Mouse (Mus musculus) frontal cortex, postnatal 25 days (tissue): ENCODE measurements around the gene Sapcd2.
"Not testable (repeated sequence)": the region's sequence is repeated elsewhere in the genome, so short reads cannot be mapped to it uniquely, and the experiment has no call there.

Experiments used
- DNase-seq, 2 experiments: peaks; one replicate each; pipeline ENCODE4 v3.0.0; 2022; ENCODE audit warnings: low spot score in 2 of 2

The Sapcd2 gene

DNA sequence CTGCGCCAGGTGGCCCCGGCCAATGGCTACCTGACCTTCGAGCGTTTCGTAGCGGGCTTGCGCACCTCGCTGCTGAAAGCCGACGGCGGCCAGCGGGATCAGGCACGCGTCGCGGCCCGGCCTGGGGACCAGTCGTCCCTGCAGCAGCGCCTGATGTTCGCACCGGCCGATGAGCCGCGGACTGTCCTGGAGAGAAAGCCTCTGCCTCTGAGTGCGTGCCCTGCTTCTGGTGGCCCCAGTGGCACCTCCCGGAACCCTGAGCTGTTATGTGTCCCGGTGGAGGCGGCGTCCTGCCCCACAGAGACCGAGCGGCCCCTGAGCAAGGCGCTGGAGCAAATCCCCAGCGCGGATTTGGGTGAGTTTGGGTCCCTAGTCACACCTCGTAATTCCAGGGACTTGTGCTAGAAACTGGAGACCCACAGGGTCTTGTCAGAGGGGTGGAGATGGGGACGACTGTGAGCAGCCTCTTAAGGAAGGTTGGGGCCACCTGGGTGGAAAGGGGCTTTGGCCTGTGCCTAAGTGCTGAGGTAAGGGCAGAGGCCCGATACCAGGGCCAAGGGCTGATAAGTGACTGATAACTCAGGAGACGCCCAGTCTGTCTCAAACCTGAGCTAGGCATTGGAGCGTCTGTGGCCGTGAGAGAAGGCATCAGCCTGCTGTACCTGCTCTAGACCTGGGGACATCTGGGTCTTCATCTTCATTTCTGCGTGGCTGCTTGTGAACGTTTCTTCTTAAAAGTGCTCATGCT lies 697 bp downstream of the Sapcd2 start:
- DNase-seq = no peak

DNA sequence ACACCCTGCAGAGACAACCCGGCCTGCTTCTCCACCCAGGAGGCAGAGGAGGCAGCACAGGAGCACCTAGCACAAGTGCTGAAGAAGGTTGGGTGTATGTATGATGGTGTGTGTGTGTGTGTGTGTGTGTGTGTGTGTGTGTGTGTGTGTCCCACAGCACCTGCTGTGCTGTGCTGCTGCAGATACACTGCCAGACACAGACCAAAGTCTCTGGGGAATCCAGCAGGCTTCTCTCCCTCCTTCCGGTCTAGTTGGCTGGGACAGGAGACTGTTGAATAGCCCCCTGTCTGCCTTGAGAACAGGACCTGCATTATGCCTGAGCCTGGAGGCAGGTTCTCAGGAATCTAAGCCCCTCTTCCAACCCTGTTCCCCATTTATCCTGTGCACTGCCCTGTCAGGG lies 1.3 kb downstream of the Sapcd2 start:
- no peak for DNase-seq

GRCm38 (mm10) chr2:25376589-25376988 lies 4.5 kb downstream of the Sapcd2 start:
- peak in 1 of 2 experiments; percentile 46 for DNase-seq

GRCm38 (mm10) chr2:25384492-25384891 lies 12.4 kb downstream of the Sapcd2 start:
- DNase-seq = no peak

- no peak for DNase-seq
Observed at GRCm38 (mm10) chr2:25391266-25391665, 19.1 kb downstream of the Sapcd2 start.

- DNase-seq = no peak
Observed at GRCm38 (mm10) chr2:25394281-25395221, 22.4 kb downstream of the Sapcd2 start.

- no peak for DNase-seq
Observed at GRCm38 (mm10) chr2:25395721-25396596, 23.8 kb downstream of the Sapcd2 start, which contains the start of gene Entpd2. Gene Entpd2, plus strand, starts transcription at chr2:25395874.

DNA sequence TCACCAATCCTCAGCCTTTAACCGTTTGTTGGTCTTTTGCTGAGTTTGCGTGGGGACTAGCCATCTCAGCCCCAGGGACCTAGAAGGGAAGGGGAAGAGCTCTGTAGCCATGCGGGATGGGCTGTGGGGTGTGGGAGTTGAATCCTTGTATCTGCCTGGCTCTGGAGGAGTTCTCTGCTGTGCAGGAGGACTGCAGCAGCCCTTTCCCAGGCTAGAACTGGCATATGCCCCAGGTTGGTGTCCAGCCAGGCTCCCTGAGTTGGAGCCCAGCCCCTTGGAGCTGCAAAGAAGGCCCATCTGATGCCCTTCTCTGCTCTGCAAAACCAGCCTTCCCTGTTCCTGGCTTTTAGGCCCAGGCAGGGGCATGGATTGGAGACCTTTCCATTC lies 24.5 kb downstream of the Sapcd2 start:
- no peak for DNase-seq

GRCm38 (mm10) chr2:25397010-25397409 lies 24.9 kb downstream of the Sapcd2 start:
- DNase-seq = no peak

DNA sequence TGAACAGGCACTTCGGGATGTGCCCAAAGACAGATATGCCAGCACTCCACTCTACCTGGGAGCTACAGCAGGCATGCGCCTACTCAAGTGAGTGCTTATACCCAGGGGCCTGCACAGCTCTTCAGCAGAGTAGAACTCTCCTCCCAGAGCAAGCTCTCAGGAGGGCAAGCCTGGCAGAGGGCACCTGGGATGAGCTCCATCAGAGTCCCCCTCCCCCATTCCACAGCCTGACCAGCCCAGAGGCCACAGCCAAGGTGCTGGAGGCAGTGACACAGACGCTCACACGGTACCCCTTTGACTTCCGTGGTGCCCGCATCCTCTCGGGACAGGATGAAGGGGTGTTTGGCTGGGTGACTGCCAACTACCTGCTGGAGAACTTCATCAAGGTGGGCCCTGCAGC lies 25.9 kb downstream of the Sapcd2 start:
- no peak for DNase-seq

DNA sequence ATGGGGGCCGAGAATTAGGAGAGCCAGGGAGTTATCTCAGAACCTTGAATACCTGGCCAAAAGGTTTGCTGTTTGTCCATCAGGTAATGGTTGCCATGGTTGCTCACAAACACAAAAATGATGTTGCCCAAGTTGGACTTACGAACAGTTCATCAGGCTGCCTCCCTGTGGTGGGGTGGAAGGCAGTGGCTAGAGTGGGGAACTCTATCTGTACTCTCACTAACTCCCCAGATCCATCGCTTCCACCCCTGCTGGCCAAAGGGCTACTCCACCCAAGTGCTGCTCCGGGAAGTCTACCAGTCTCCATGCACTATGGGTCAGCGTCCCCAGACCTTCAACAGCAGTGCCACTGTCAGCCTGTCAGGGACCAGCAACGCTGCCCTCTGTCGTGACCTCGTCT lies 26.9 kb downstream of the Sapcd2 start, which contains the start of gene Npdc1:
Gene Npdc1, plus strand, starts transcription at position 301 of the 400 bp plus-strand sequence.
- DNase-seq = no peak

DNA sequence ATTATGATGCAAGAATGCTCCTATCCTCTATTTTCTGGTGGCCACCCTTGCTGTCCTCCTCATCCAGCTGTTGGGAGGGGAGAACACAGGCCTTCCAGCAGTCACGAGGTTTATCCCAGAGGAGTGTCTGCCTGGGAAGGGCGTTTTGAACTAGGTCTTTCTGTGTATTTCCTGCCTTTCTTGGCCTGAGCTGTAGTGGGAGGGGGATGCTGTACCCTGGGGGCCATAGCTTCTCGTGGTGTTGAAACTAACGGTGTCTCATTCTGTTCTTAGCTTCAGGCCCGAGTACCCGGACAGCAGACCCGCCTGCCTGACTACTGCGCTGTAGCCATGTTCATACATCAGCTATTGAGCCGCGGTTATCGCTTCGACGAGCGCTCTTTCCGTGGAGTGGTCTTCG lies 28.2 kb downstream of the Sapcd2 start:
- no peak for DNase-seq

- no peak for DNase-seq
Observed at GRCm38 (mm10) chr2:25400764-25401163, 28.6 kb downstream of the Sapcd2 start.

DNA sequence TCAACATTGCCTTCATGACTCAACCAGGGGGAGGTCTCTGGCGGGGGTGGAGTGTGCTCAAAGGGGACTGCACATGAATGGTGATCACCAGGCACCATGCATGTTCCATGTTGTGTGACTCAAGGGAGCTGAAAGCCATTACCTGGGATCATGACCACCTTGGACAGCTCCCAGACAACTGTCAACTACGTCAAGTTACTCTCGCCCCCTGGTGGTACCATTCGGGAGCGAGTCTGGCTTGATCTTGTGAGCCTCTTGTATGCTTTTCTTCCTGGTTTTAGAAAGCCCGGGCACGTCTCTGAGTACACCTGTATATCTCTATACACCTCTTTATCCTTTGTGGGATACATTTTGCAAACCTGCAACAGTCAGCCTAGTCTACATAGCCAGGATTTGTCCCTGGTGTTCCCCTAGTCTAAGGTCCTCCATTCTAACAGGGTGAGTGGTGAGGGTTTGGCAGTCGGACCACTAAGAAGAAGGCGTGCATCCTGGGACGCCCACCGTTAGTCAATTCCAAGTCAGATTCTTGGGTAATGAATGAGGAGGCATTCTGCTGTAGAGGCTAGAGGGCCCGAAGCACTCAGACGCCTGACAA lies 30.4 kb downstream of the Sapcd2 start:
- peak; percentile 63 to 70 for DNase-seq

- DNase-seq = peak; percentile 77 to 89
Observed at GRCm38 (mm10) chr2:25402972-25403601, 31.0 kb downstream of the Sapcd2 start.

DNA sequence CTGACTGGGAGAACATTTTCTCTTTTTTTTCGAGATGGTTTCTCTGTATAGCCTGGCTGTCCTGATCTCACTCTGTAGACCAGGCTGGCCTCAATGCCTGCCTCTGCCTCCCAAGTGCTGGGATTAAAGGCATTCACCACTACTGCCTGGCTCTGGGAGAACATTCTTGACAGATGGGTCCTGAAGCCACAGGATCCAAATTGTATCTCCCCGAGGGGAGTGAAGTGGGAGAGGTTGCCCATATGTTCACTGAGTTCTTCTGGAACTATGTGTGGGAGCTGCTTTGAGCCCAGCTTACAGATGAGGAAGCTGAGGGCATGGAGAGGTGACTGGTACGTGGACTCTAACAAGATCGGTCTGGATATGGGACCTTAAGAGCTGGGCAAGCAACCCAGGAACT lies 31.9 kb downstream of the Sapcd2 start:
- DNase-seq = no peak

GRCm38 (mm10) chr2:25408908-25409307 lies 36.8 kb downstream of the Sapcd2 start:
- no peak for DNase-seq

DNA sequence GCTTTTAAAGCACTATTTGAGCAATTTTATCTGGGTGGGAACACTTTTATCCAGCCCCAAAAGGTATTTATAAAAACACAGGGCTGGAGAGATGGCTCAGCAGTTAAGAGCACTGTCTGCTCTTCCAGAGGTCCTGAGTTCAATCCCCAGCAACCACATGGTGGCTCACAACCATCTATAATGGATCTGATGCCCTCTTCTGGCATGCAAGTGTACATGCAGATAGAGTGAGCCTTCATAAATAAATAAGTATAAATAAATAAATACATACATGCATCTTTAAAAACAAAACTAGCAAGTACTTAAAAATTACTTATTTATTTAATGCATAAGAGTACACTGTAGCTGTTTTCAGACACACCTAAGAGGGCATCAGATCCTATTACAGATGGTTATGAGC lies 41.3 kb downstream of the Sapcd2 start:
- not testable (repeated sequence) for DNase-seq

DNA sequence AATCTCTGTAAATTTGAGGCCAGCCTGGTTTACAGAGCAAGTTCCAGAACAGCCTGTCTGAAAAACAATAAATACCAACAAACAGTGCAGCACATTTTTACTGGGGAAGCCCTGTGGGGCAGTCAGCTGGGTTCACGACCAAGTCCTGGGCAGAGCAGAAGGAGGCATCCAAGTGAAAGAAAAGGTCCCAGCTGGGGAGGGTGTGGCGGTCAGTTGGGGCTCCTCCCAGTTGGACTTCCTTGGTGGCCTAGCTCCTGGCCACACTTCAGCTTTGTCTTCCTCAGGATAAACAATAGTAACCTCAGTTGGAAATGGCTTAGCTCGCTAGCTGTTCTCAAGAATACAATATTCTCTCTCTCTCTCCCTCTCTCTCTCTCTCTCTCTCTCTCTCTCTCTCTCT lies 45.3 kb downstream of the Sapcd2 start:
- no peak for DNase-seq

- no peak for DNase-seq
Observed at GRCm38 (mm10) chr2:25421896-25422295, 49.8 kb downstream of the Sapcd2 start.
